Mouse (Mus musculus) lung, embryonic 16.5 days (tissue): ENCODE results near the gene 6030468B19Rik. TPM values are rescaled to one million over a fixed set of nuclear protein-coding genes. Genes with fewer than 3 reads are reported as not detected.

ENCODE experiments used
- ATAC-seq: fragments of 200-750 bp; cut with Nextera tagmentation; 2 replicates; pipeline ENCODE4 v1.8.0; 2017; ENCODE audit warnings: low read depth, mild to moderate bottlenecking, moderate library complexity
- H3K27ac ChIP-seq: fragments of 300-500 bp; sonication (generic); 2 replicates; pipeline ENCODE4 v1.5.1; 2014; ENCODE audit warnings: mild to moderate bottlenecking, control low read depth, low read length
- H3K27me3 ChIP-seq: fragments of 300-500 bp; sonication (generic); 2 replicates; pipeline ENCODE4 v1.6.1; 2014; ENCODE audit warnings: low read depth, low read length, mixed read lengths; ENCODE audit not compliant: control insufficient read depth, insufficient read depth
- H3K36me3 ChIP-seq: fragments of 300-500 bp; sonication (generic); 2 replicates; pipeline ENCODE4 v1.6.1; 2014; ENCODE audit warnings: low read length; ENCODE audit not compliant: control insufficient read depth, insufficient read depth
- H3K4me1 ChIP-seq: fragments of 300-500 bp; sonication (generic); replicated peaks from 2 replicates; pipeline ENCODE4 v1.6.1; 2014; ENCODE audit warnings: low read length, mixed read lengths; ENCODE audit not compliant: control insufficient read depth, insufficient read depth
- H3K4me2 ChIP-seq: fragments of 300-500 bp; sonication (generic); 2 replicates; pipeline ENCODE4 v1.6.1; 2014; ENCODE audit warnings: low read depth, low read length, control low read depth
- H3K4me3 ChIP-seq: fragments of 300-500 bp; sonication (generic); 2 replicates; pipeline ENCODE4 v1.5.1; 2014; ENCODE audit warnings: mild to moderate bottlenecking, low read length, control low read depth
- H3K9ac ChIP-seq: fragments of 300-500 bp; sonication (generic); 2 replicates; pipeline ENCODE4 v1.6.1; 2014; ENCODE audit warnings: low read length, control low read depth
- H3K9me3 ChIP-seq: fragments of 300-500 bp; sonication (generic); 2 replicates; pipeline ENCODE4 v1.6.1; 2016; ENCODE audit warnings: low read length; ENCODE audit not compliant: control insufficient read depth
- WGBS: fragments of 180-500 bp; shearing (Covaris S2); extraction: QIAGEN DNeasy Blood & Tissue Kit; methylation state at CpG from one replicate; pipeline ENCODE4 v1.1.7; 2014; 5-methylcytosine and 5-hydroxymethylcytosine counted together
- polyA plus RNA-seq: library from polyadenylated mRNA; unstranded; fragments of >200 nt; fragmentation: Nextera tagmentation; extraction: Ambion mirVana; gene quantifications from 2 replicates; pipeline ENCODE4 v1.2.1, GENCODE M21; 2015

The 6030468B19Rik gene
- polyA plus RNA-seq, 1 experiment from 2014 or later, result 0.14 TPM

DNA sequence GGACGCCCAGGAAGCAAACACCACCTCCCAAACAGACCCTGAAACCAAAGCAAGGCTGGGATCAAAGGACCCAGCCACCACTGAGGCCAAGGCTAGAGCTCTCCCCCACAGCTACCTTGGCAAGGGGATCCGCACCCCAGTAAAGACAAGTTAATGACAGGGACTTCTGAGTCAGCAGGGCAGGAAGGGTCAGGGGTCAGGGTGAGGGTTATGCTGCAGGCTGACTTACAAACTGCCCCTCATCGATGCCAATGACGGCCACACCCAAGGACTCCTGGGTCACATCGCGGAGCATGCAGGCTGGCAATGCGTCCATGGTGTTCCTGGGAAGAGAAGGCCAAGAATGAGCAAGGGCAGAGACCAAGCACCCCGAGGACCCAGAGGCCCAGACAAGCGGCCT lies 24.4 kb downstream of the 6030468B19Rik start:
- 0 out of 2 replicates have a peak overlapping the region, but pooled peaks have one; percentile 4 for H3K27ac ChIP-seq
- WGBS, result 86% methylated on average over 9 of the region's 9 CpGs
- H3K4me1 ChIP-seq, result peaks cover 35% of the 10 kb centered on the region

DNA sequence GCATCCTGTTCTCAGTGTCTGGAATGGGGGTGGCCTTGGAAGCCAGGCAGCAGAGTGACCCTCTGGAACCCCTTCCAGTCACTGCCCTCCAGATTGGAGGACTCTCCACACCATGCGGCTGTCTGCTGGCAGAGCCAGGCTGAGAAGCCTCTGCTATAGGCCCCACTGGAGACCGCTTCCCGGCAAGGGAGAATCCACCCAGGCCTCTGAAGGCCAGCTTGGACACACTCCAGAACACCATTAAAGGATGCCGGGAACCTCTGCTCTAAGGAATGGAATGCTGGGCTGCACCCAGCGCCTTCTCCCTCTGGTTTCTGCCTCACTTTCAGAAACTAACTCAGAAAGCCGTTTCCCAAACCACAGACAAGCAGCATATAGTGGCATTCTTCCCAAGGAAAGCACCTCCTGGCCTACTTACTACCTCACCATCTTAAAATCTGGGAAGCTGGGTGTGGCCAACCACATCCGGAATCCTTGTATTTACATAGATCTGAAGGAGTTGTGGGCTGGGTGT lies 25.3 kb downstream of the 6030468B19Rik start:
- WGBS, result 41% methylated on average over 7 of the region's 7 CpGs
- Histone ChIP-seq H3K27ac (peak overlapping the region; percentile 67), H3K4me3 (no peak overlapping the region), H3K36me3 (peaks cover 28% of the 10 kb centered on the region), H3K4me1 (peaks cover 44% of the 10 kb centered on the region), H3K4me2 (no peak overlapping the region), H3K9ac (peak overlapping the region; percentile 42; the same call in 1 of the 2 replicates), H3K9me3 (no peaks in the 10 kb centered on the region), H3K27me3 (no peaks in the 10 kb centered on the region)
- peak; percentile 6; the same call in 1 of the 2 replicates for ATAC-seq

More for the DNA sequence above, 24.4 kb downstream of the 6030468B19Rik start:
- Histone ChIP-seq H3K4me2 (no peak overlapping the region), H3K4me3 (no peak overlapping the region), H3K27me3 (no peaks in the 10 kb centered on the region), H3K9me3 (no peaks in the 10 kb centered on the region), H3K9ac (no peak overlapping the region), H3K36me3 (peaks cover 31% of the 10 kb centered on the region)
- ATAC-seq, result no peak

DNA sequence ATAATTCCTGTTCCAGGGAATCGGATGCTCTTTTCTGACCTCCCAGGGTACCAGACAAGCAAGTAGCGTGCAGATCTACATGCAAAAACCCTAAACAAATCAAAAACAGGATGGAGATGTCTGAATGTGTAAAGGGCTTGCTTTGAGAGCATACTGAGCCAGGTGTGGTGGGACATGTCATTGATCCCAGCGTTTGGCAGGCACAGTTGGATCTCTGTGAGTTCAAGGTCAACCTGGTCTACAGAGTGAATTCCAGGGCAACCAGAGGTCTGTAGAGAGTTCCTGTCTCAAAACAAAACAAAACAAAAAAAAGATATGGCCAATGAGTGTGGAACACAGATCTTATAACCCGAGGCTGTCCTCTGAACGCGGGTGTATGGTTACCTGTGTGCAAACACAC lies 26.0 kb downstream of the 6030468B19Rik start:
- H3K9ac ChIP-seq, result no peak overlapping the region

GRCm38 (mm10) chr11:117824060-117824969 lies 26.9 kb downstream of the 6030468B19Rik start:
- ATAC-seq, result peak; percentile 55
- Histone ChIP-seq H3K4me1 (peaks cover 59% of the 10 kb centered on the region), H3K27ac (peak overlapping the region; percentile 92), H3K9ac (peak overlapping the region; percentile 84), H3K4me2 (peak overlapping the region; percentile 85), H3K36me3 (peaks cover 18% of the 10 kb centered on the region), H3K4me3 (peak overlapping the region; percentile 71), H3K9me3 (no peaks in the 10 kb centered on the region), H3K27me3 (no peaks in the 10 kb centered on the region)
- WGBS, result 8% methylated on average over 23 of the region's 23 CpGs

More for the DNA sequence above, 26.0 kb downstream of the 6030468B19Rik start:
- Histone ChIP-seq H3K4me2 (no peak overlapping the region), H3K27me3 (no peaks in the 10 kb centered on the region), H3K4me3 (no peak overlapping the region), H3K9me3 (no peaks in the 10 kb centered on the region), H3K27ac (peak overlapping the region; percentile 0; the same call in 1 of the 2 replicates), H3K4me1 (peaks cover 50% of the 10 kb centered on the region), H3K36me3 (peaks cover 22% of the 10 kb centered on the region)
- ATAC-seq, result no peak
- 84% methylated on average over 6 of the region's 6 CpGs for WGBS

- H3K36me3 ChIP-seq, result peaks cover 13% of the 10 kb centered on the region; the same call in 1 of the 2 replicates
- peak within 1 kb of the TSS; percentile 71 for H3K4me3 ChIP-seq
- H3K27ac ChIP-seq, result peak within 1 kb of the TSS; percentile 92
- peak; percentile 70 for ATAC-seq
- H3K9me3 ChIP-seq, result no peaks in the 10 kb centered on the region
- no peaks in the 10 kb centered on the region for H3K27me3 ChIP-seq
- WGBS, result under 1% methylated on average over 34 of the region's 34 CpGs
- H3K9ac ChIP-seq, result peak within 1 kb of the TSS; percentile 84
- peaks cover 71% of the 10 kb centered on the region for H3K4me1 ChIP-seq
- H3K4me2 ChIP-seq, result peak within 1 kb of the TSS; percentile 85
Measured at GRCm38 (mm10) chr11:117825333-117826101, 28.1 kb downstream of the 6030468B19Rik start, which contains the start of the genes Afmid and Tk1. Gene Afmid (plus strand): TSS chr11:117825924. Gene Tk1 (minus strand): TSS chr11:117826092.

DNA sequence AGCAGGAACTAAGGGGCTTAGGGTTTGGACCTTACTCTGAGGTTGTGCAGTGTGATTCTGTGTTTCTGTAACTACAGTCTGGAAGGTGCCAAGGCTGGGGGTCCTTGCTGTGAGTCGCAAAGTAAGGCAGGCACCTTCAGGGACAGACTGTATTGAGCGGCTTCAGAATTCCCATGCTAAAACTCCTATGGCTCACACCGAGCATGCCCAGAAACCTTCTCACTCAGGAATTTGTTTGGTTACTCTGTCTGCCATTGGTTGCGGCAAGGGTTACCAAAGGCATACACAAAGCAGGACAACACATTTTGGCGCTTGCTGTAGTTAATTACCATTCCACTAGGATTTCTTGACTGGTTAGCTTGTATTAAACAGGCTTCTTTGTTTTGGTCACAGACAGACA lies 28.7 kb downstream of the 6030468B19Rik start:
- Histone ChIP-seq H3K27ac (peak overlapping the region; percentile 92), H3K4me3 (peak overlapping the region; percentile 71), H3K4me1 (peaks cover 77% of the 10 kb centered on the region), H3K36me3 (peaks cover 8% of the 10 kb centered on the region; the same call in 1 of the 2 replicates), H3K4me2 (peak overlapping the region; percentile 85), H3K9me3 (no peaks in the 10 kb centered on the region), H3K27me3 (no peaks in the 10 kb centered on the region), H3K9ac (peak overlapping the region; percentile 84)
- peak; percentile 6; the same call in 1 of the 2 replicates for ATAC-seq
- 5% methylated on average over 5 of the region's 5 CpGs for WGBS

- 37% methylated on average over 8 of the region's 8 CpGs for WGBS
- no peak overlapping the region for H3K4me3 ChIP-seq
- peaks cover under 1% of the 10 kb centered on the region; the same call in 1 of the 2 replicates for H3K36me3 ChIP-seq
- no peak for ATAC-seq
- H3K4me1 ChIP-seq, result peaks cover 78% of the 10 kb centered on the region
- H3K4me2 ChIP-seq, result peak overlapping the region; percentile 85; the same call in 1 of the 2 replicates
- H3K9ac ChIP-seq, result no peak overlapping the region
- no peak overlapping the region for H3K27ac ChIP-seq
- H3K27me3 ChIP-seq, result no peaks in the 10 kb centered on the region
- H3K9me3 ChIP-seq, result no peaks in the 10 kb centered on the region
Measured at GRCm38 (mm10) chr11:117826916-117827315, 29.5 kb downstream of the 6030468B19Rik start.

DNA sequence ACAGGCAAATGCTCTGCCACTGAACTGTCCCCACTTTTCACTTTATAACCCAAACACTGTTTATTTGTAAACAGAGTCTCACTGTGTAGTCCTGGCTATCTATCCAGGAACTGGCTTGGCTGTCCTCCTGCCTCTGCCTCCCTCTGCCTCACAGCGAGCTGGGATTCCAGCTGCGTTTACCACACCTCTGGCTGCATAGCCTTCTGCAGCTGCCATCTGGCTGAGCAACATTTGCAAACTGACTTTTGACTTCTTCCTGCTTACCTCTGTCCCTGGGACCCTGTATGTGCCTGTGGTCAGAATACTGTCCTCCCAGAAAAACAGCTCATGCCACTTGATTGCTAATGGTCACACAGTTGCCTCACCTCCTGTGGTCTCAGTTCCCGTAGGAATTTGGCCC lies 29.9 kb downstream of the 6030468B19Rik start:
- Histone ChIP-seq H3K27me3 (no peaks in the 10 kb centered on the region), H3K9ac (0 out of 2 replicates have a peak overlapping the region, but pooled peaks have one; percentile 8), H3K4me3 (no peak overlapping the region), H3K4me1 (peaks cover 83% of the 10 kb centered on the region), H3K4me2 (no peak overlapping the region), H3K27ac (peak overlapping the region; percentile 7; the same call in 1 of the 2 replicates), H3K36me3 (no peaks in the 10 kb centered on the region; the same call in 1 of the 2 replicates), H3K9me3 (no peaks in the 10 kb centered on the region)
- WGBS, result 39% methylated on average over 3 of the region's 3 CpGs
- no peak for ATAC-seq
